Mouse (Mus musculus) small intestine, adult 2 months (tissue): Measurements from ENCODE around the gene Rab6b.

ENCODE experiments used
- CTCF ChIP-seq: fragments of 200-500 bp; IDR thresholded peaks from 2 replicates; pipeline ENCODE4 v1.5.1; 2012; ENCODE audit warnings: low read depth, mild to moderate bottlenecking, control low read depth, inconsistent platforms, low read length, moderate library complexity, mixed read lengths; ENCODE audit not compliant: insufficient replicate concordance, insufficient read length; ENCODE audit errors: extremely low read depth
- POLR2A ChIP-seq: fragments of 200-500 bp; IDR thresholded peaks from 2 replicates; pipeline ENCODE4 v1.6.1; 2012; ENCODE audit warnings: low read depth, mild to moderate bottlenecking, control low read depth, inconsistent platforms, low read length, moderate library complexity

DNA sequence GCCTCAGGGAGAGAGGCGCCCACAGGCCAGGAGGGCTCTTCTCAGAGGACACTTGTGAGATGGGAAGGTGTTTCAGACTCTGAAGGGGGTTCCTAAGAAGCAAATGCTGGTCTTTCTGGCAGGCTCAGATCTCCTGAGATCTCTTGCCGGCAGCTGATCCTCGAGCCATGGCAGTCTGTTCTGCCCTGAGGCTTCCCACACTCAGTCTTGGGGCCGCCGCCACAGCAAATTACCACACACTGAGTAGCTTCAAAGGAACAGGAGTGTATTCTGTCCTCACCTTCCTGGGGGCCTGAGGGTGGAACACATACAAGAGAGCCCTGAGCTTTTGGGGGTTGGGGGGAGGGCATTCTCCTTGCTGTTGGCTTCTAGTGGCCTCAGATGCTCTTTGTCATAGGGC is 33.8 kb downstream of the Rab6b start:
- TF ChIP-seq CTCF (no peak), POLR2A (no peak)
